Mouse (Mus musculus): Measurements from ENCODE around the gene Dhdh. TPM values are rescaled to one million over a fixed set of nuclear protein-coding genes. Genes with fewer than 3 reads are reported as not detected.
"Not testable (repeated sequence)": the region's sequence is repeated elsewhere in the genome, so short reads cannot be mapped to it uniquely, and the experiment has no call there.

The Dhdh gene
- polyA plus RNA-seq, 1 experiment, result 0.45 TPM

GRCm38 (mm10) chr7:45515436-45515835, 26.8 kb upstream of the Dhdh start:
- DNase-seq (ENCODE audit: low read depth, low spot score), result no peak
- 47% methylated on average over 16 of the region's 16 CpGs for WGBS

GRCm38 (mm10) chr7:45514411-45514810, 25.8 kb upstream of the Dhdh start:
- DNase-seq (ENCODE audit: low read depth, low spot score), result no peak
- 88% methylated on average over 7 of the region's 7 CpGs for WGBS

- under 1% methylated on average over 44 of the region's 44 CpGs for WGBS
- DNase-seq (ENCODE audit: low read depth, low spot score), result peak; percentile 87
Measured at GRCm38 (mm10) chr7:45509912-45510787, 21.5 kb upstream of the Dhdh start, which contains the start of gene Nucb1. Nucb1 (minus strand) TSS chr7:45510406.

GRCm38 (mm10) chr7:45509181-45509882, 20.7 kb upstream of the Dhdh start:
- WGBS, result 7% methylated on average over 19 of the region's 19 CpGs
- no peak for DNase-seq (ENCODE audit: low read depth, low spot score)

GRCm38 (mm10) chr7:45508561-45508960, 20.0 kb upstream of the Dhdh start:
- 42% methylated on average over 6 of the region's 6 CpGs for WGBS
- DNase-seq (ENCODE audit: low read depth, low spot score), result no peak

GRCm38 (mm10) chr7:45507583-45507982, 19.0 kb upstream of the Dhdh start:
- WGBS, result 22% methylated on average over 6 of the region's 6 CpGs
- peak; percentile 88 for DNase-seq (ENCODE audit: low read depth, low spot score)

GRCm38 (mm10) chr7:45498427-45498826, 9.8 kb upstream of the Dhdh start:
- 95% methylated on average over 6 of the region's 6 CpGs for WGBS

GRCm38 (mm10) chr7:45494548-45494947, 5.9 kb upstream of the Dhdh start:
- no peak for DNase-seq (ENCODE audit: low read depth, low spot score)
- 91% methylated on average over 9 of the region's 9 CpGs for WGBS

More at GRCm38 (mm10) chr7:45498427-45498826, 9.8 kb upstream of the Dhdh start:
- no peak for DNase-seq (ENCODE audit: low read depth, low spot score)

- WGBS, result 65% methylated on average over 5 of the region's 5 CpGs
- DNase-seq (ENCODE audit: low read depth, low spot score), result no peak
Measured at GRCm38 (mm10) chr7:45492951-45493350, 4.3 kb upstream of the Dhdh start.

- no peak for DNase-seq (ENCODE audit: low read depth, low spot score)
- WGBS, result 93% methylated on average over 8 of the region's 8 CpGs
Measured at GRCm38 (mm10) chr7:45492225-45492844, 3.7 kb upstream of the Dhdh start.

- no peak for DNase-seq (ENCODE audit: low read depth, low spot score)
- WGBS, result 7% methylated on average over 3 of the region's 3 CpGs
Measured at GRCm38 (mm10) chr7:45491264-45491663, 2.7 kb upstream of the Dhdh start.

- DNase-seq (ENCODE audit: low read depth, low spot score), result no peak
- 35% methylated on average over 9 of the region's 9 CpGs for WGBS
Measured at GRCm38 (mm10) chr7:45490822-45491221, 2.2 kb upstream of the Dhdh start.

GRCm38 (mm10) chr7:45489578-45489977, 973 bp upstream of the Dhdh start:
- no peak for DNase-seq (ENCODE audit: low read depth, low spot score)
- WGBS, result 90% methylated on average over 7 of the region's 7 CpGs

GRCm38 (mm10) chr7:45487861-45488292, 728 bp downstream of the Dhdh start:
- DNase-seq (ENCODE audit: low read depth, low spot score), result no peak
- WGBS, result 79% methylated on average over 11 of the region's 11 CpGs

- WGBS, result 75% methylated on average over 12 of the region's 12 CpGs
- no peak for DNase-seq (ENCODE audit: low read depth, low spot score)
Measured at GRCm38 (mm10) chr7:45486761-45487415, 1.7 kb downstream of the Dhdh start, which contains the start of gene Gm45808. Gm45808 (minus strand) TSS chr7:45486811.

- no peak for DNase-seq (ENCODE audit: low read depth, low spot score)
- 71% methylated on average over 7 of the region's 7 CpGs for WGBS
Measured at GRCm38 (mm10) chr7:45486158-45486557, 2.4 kb downstream of the Dhdh start.

- WGBS, result 89% methylated on average over 5 of the region's 5 CpGs
- DNase-seq (ENCODE audit: low read depth, low spot score), result not testable (repeated sequence)
Measured at GRCm38 (mm10) chr7:45484985-45485384, 3.6 kb downstream of the Dhdh start.

- no peak for DNase-seq (ENCODE audit: low read depth, low spot score)
- WGBS, result 90% methylated on average over 1 of the region's 1 CpGs
Measured at GRCm38 (mm10) chr7:45482166-45482565, 6.4 kb downstream of the Dhdh start.

- 54% methylated on average over 15 of the region's 15 CpGs for WGBS
- no peak for DNase-seq (ENCODE audit: low read depth, low spot score)
Measured at GRCm38 (mm10) chr7:45481374-45481927, 7.2 kb downstream of the Dhdh start, which contains the start of gene Tulp2. Tulp2 (plus strand) TSS chr7:45481877.
